Mouse (Mus musculus) C2C12 (cell line): Measurements from ENCODE around the gene Kif9. TPM values are rescaled to one million over a fixed set of nuclear protein-coding genes. Genes with fewer than 3 reads are reported as not detected.

ENCODE experiments used
- H3K27me3 ChIP-seq: one replicate; pipeline ENCODE4 v1.6.1; 2011; ENCODE audit not compliant: control insufficient read depth, insufficient read depth, insufficient read length
- H3K36me3 ChIP-seq: one replicate; pipeline ENCODE4 v1.6.1; 2011; ENCODE audit not compliant: control insufficient read depth, insufficient read depth
- H3K4me3 ChIP-seq: one replicate; pipeline ENCODE4 v1.5.1; 2011; ENCODE audit warnings: mild to moderate bottlenecking, control low read depth; ENCODE audit not compliant: poor library complexity, insufficient read depth, severe bottlenecking
- H3K79me2 ChIP-seq: one replicate; pipeline ENCODE4 v1.6.1; 2011; ENCODE audit not compliant: control insufficient read depth, insufficient read depth
- H3K79me3 ChIP-seq: one replicate; pipeline ENCODE4 v1.6.1; 2011; ENCODE audit warnings: low read depth, control low read depth
- H3ac ChIP-seq: one replicate; pipeline ENCODE3; 2011; ENCODE audit warnings: low read depth; ENCODE audit not compliant: control insufficient read depth, insufficient read length
- CEBPB ChIP-seq: IDR thresholded peaks from one replicate; pipeline ENCODE4 v1.6.1; 2011; ENCODE audit warnings: low read depth, mild to moderate bottlenecking, control low read depth, moderate library complexity
- CTCF ChIP-seq: IDR thresholded peaks from one replicate; pipeline ENCODE4 v1.5.1; 2011; ENCODE audit not compliant: control insufficient read depth, insufficient read depth, insufficient read length
- FOSL1 ChIP-seq: IDR thresholded peaks from one replicate; pipeline ENCODE4 v1.8.0; 2011; ENCODE audit warnings: mild to moderate bottlenecking, low read length; ENCODE audit not compliant: poor library complexity, insufficient read depth, severe bottlenecking
- MAX ChIP-seq: IDR thresholded peaks from one replicate; pipeline ENCODE4 v1.6.1; 2011; ENCODE audit warnings: mild to moderate bottlenecking, control low read depth
- MYOD1 ChIP-seq: IDR thresholded peaks from one replicate; pipeline ENCODE4 v1.6.1; 2011; ENCODE audit warnings: low read depth; ENCODE audit not compliant: control insufficient read depth, insufficient read length
- MYOG ChIP-seq: IDR thresholded peaks from one replicate; pipeline ENCODE4 v1.6.1; 2011; ENCODE audit not compliant: control insufficient read depth, insufficient read length; ENCODE audit errors: extremely low read depth
- USF1 ChIP-seq: IDR thresholded peaks from one replicate; pipeline ENCODE4 v1.6.1; 2011; ENCODE audit warnings: low read depth, mild to moderate bottlenecking, control low read depth, moderate library complexity
- polyA plus RNA-seq: library from polyadenylated mRNA; unstranded; fragments of >200 nt; fragmentation: generic; extraction: Trizol; gene quantifications from one replicate; pipeline ENCODE4 v1.2.1, GENCODE M21; 2012; ENCODE audit warnings: missing spikeins

Gene Kif9
- polyA plus RNA-seq, 1 experiment = 0.09 TPM

DNA sequence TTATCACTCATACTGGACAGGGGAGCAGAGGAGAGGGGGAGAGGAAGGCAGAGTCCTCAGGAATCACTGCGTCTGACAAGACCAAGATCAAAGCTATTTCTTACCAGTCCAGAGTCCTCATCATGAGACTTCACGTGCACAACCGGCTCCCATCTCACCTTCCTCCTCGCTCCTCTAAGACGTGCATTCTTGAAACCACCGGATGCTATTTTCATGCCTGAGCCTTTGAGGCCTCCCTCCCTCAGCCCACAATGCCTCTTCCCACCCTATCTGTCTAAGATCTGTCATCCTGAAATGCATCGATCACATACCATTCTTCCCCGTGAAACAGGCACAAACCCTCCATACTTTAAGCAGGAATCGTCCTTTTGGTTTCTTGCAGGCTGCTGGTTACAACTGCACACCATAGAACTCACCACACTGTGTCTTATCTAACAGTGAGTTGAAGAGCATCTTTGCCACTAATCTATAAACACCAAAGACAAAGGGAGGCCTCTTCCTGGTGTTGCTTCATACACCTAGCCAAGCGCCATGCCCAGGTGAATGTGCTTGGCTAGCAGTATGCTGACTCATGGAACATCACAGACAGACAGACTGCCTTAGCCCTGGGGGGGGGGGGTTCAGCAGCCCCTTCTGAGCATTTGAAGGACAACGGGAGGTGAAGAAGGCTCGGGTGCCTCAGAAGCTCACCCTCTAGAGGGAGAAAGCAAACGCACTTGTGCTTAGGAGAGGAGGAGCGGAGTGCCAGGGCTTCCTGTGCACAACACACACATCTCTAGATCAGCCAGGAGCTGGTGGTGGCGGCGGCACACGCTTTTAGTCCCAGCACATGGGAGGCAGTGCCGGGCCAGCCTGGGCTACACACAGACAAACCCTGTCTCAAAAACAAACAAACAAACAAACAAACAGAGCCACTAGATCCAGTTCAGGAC, 15.6 kb upstream of the Kif9 start:
- no peaks in the 10 kb centered on the region for H3K27me3 ChIP-seq
- H3K79me3 ChIP-seq = no peaks in the 10 kb centered on the region
- no peak for TF ChIP-seq MYOG
- TF ChIP-seq MAX = no peak
- no peak for TF ChIP-seq CEBPB
- TF ChIP-seq MYOD1 = no peak
- TF ChIP-seq FOSL1 = no peak
- no peak for TF ChIP-seq USF1
- TF ChIP-seq CTCF = no peak
- no peaks in the 10 kb centered on the region for H3K36me3 ChIP-seq
- H3K4me3 ChIP-seq = no peak overlapping the region
- no peaks in the 10 kb centered on the region for H3K79me2 ChIP-seq
- no peak overlapping the region for H3ac ChIP-seq

- Histone ChIP-seq H3K36me3 (no peaks in the 10 kb centered on the region), H3K4me3 (no peak overlapping the region), H3K79me3 (peaks cover 2% of the 10 kb centered on the region), H3K27me3 (no peaks in the 10 kb centered on the region), H3ac (no peak overlapping the region), H3K79me2 (no peaks in the 10 kb centered on the region)
- no peak for TF ChIP-seq MAX
These were observed 14.4 kb upstream of the Kif9 start for GRCm38 (mm10) chr9:110462321-110462720.

DNA sequence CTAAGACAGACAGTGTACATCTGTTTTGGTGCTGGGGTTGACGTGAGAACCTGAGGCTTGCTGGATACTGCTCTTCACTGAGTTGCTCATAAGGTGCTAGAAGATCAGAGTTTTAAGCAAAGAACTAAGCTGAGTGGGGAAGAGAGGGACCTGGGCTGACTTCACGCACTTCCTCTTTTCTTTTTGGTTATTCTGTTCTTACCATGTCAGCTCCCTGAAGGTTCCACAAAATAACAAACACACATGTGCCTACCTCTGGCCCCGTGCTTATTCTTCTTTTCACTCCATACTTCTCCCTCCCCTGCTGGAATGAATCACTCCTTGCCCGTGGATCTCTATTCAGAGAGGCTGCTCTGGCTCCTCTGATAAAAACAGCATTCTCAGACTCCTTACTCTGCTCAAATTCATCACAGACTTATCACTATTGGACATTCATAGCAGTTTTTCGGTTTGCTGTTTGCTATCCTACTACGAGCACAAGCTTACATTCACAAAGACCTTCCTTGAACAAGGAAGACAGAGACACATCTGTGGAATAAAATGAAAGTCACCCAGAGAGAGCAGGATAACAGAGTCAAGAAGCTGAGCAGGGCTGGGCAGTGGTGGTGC, 12.7 kb upstream of the Kif9 start:
- H3K27me3 ChIP-seq = no peaks in the 10 kb centered on the region
- TF ChIP-seq MAX = no peak
- TF ChIP-seq MYOG = no peak
- no peak for TF ChIP-seq CEBPB
- no peak for TF ChIP-seq CTCF
- no peak for TF ChIP-seq FOSL1
- TF ChIP-seq MYOD1 = no peak
- no peak for TF ChIP-seq USF1
- H3K79me3 ChIP-seq = peaks cover 2% of the 10 kb centered on the region
- no peaks in the 10 kb centered on the region for H3K79me2 ChIP-seq
- no peaks in the 10 kb centered on the region for H3K36me3 ChIP-seq
- H3ac ChIP-seq = no peak overlapping the region
- H3K4me3 ChIP-seq = no peak overlapping the region

DNA sequence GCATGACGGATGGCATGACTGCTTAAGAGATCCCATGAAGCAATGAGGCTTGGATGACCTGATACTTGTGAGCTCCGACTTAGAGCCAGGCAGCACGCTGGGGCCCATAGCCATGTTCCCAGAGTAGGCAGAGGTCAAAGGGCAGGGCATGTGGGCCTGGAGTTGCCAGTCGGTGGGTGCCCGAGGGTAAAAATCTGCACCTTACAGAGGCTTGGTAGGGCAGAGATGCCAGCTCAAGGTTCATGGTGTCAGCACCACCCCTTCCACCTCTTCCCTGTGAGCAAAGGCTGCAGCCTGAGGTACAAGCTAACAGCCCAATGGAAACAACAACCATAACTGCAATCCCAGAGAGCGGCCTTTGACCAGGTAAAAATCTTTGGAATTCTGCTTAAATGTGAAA, 11.4 kb upstream of the Kif9 start:
- Histone ChIP-seq H3K4me3 (no peak overlapping the region), H3K79me3 (peaks cover 2% of the 10 kb centered on the region), H3K79me2 (no peaks in the 10 kb centered on the region), H3K27me3 (no peaks in the 10 kb centered on the region), H3ac (no peak overlapping the region), H3K36me3 (no peaks in the 10 kb centered on the region)
- no peak for TF ChIP-seq FOSL1
- TF ChIP-seq CTCF = no peak
- TF ChIP-seq MYOD1 = no peak
- no peak for TF ChIP-seq CEBPB
- no peak for TF ChIP-seq MYOG
- TF ChIP-seq USF1 = no peak
- TF ChIP-seq MAX = no peak

- Histone ChIP-seq H3K27me3 (no peaks in the 10 kb centered on the region), H3K79me3 (peaks cover 2% of the 10 kb centered on the region), H3K79me2 (no peaks in the 10 kb centered on the region), H3K36me3 (no peaks in the 10 kb centered on the region), H3ac (no peak overlapping the region), H3K4me3 (no peak overlapping the region)
- no peak for TF ChIP-seq MYOD1
- no peak for TF ChIP-seq MYOG
- no peak for TF ChIP-seq FOSL1
- TF ChIP-seq MAX = no peak
These were observed 10.6 kb upstream of the Kif9 start for GRCm38 (mm10) chr9:110466179-110466578.

GRCm38 (mm10) chr9:110477951-110478350, 1.2 kb downstream of the Kif9 start:
- TF ChIP-seq FOSL1 (no peak), CTCF (no peak), MYOG (no peak), CEBPB (no peak), MYOD1 (no peak), USF1 (no peak), MAX (no peak)
- Histone ChIP-seq H3K27me3 (peaks cover 18% of the 10 kb centered on the region), H3ac (no peak overlapping the region), H3K79me3 (no peaks in the 10 kb centered on the region), H3K36me3 (no peaks in the 10 kb centered on the region), H3K79me2 (no peaks in the 10 kb centered on the region), H3K4me3 (no peak overlapping the region)
